Mouse (Mus musculus): Measurements from ENCODE around the gene Scamp4. TPM values are rescaled to one million over a fixed set of nuclear protein-coding genes. Genes with fewer than 3 reads are reported as not detected.

Gene Scamp4
- 93.5 and 107 TPM in 2 replicates for polyA plus RNA-seq (2015; fragmentation: Nextera tagmentation; extraction: Ambion mirVana)

- H3K9me3 ChIP-seq (replicated peaks) = no peaks in the 10 kb centered on the region
- peak; percentile 95 for ATAC-seq (replicated peaks; ENCODE audit: low FRiP score)
- peaks cover 18% of the 10 kb centered on the region for H3K36me3 ChIP-seq
- H3K4me3 ChIP-seq (replicated peaks) = peak within 1 kb of the TSS; percentile 70
- H3K27ac ChIP-seq = peak within 1 kb of the TSS; percentile 90
- WGBS = under 1% methylated on average over 54 of the region's 54 CpGs
- H3K27me3 ChIP-seq = peaks cover 2% of the 10 kb centered on the region; the same call in 1 of the 2 replicates
- peaks cover 24% of the 10 kb centered on the region for H3K4me1 ChIP-seq
- H3K9ac ChIP-seq = peak within 1 kb of the TSS; percentile 66
- H3K4me2 ChIP-seq = peak within 1 kb of the TSS; percentile 79
These were observed at the start of gene Scamp4, which contains the start of gene Adat3 for GRCm38 (mm10) chr10:80602698-80603325. Gene Scamp4, plus strand, starts transcription at chr10:80602872. Gene Adat3, plus strand, starts transcription at chr10:80602880.

GRCm38 (mm10) chr10:80553575-80553974 lies 49.1 kb upstream of the Scamp4 start:
- H3K4me3 ChIP-seq (replicated peaks) = no peak overlapping the region
- no peak overlapping the region for H3K9ac ChIP-seq
- H3K4me2 ChIP-seq = no peak overlapping the region
- H3K27me3 ChIP-seq = no peaks in the 10 kb centered on the region
- ATAC-seq (replicated peaks; ENCODE audit: low FRiP score) = no peak
- H3K27ac ChIP-seq = no peak overlapping the region
- peaks cover 23% of the 10 kb centered on the region for H3K36me3 ChIP-seq
- H3K9me3 ChIP-seq (replicated peaks) = no peaks in the 10 kb centered on the region
- peaks cover 28% of the 10 kb centered on the region for H3K4me1 ChIP-seq
- 90% methylated on average over 8 of the region's 8 CpGs for WGBS

GRCm38 (mm10) chr10:80553997-80554396 lies 48.7 kb upstream of the Scamp4 start:
- Histone ChIP-seq H3K9ac (no peak overlapping the region), H3K4me2 (no peak overlapping the region), H3K4me3 (replicated peaks) (no peak overlapping the region), H3K4me1 (peaks cover 27% of the 10 kb centered on the region), H3K36me3 (peaks cover 19% of the 10 kb centered on the region), H3K27me3 (no peaks in the 10 kb centered on the region), H3K27ac (no peak overlapping the region), H3K9me3 (replicated peaks) (no peaks in the 10 kb centered on the region)
- ATAC-seq (replicated peaks; ENCODE audit: low FRiP score) = no peak
- WGBS = 82% methylated on average over 6 of the region's 6 CpGs

GRCm38 (mm10) chr10:80557346-80557965 lies 45.2 kb upstream of the Scamp4 start:
- no peak for ATAC-seq (replicated peaks; ENCODE audit: low FRiP score)
- H3K9me3 ChIP-seq (replicated peaks) = no peaks in the 10 kb centered on the region
- no peak overlapping the region for H3K4me2 ChIP-seq
- no peaks in the 10 kb centered on the region for H3K36me3 ChIP-seq
- 38% methylated on average over 5 of the region's 5 CpGs for WGBS
- no peak overlapping the region for H3K9ac ChIP-seq
- H3K27ac ChIP-seq = no peak overlapping the region
- no peaks in the 10 kb centered on the region for H3K27me3 ChIP-seq
- no peak overlapping the region for H3K4me3 ChIP-seq (replicated peaks)
- peaks cover 51% of the 10 kb centered on the region for H3K4me1 ChIP-seq

- H3K4me3 ChIP-seq (replicated peaks) = no peak overlapping the region
- no peak overlapping the region for H3K9ac ChIP-seq
- WGBS = 90% methylated on average over 7 of the region's 7 CpGs
- H3K9me3 ChIP-seq (replicated peaks) = no peaks in the 10 kb centered on the region
- no peaks in the 10 kb centered on the region for H3K36me3 ChIP-seq
- no peaks in the 10 kb centered on the region for H3K27me3 ChIP-seq
- H3K27ac ChIP-seq = no peak overlapping the region
- no peak overlapping the region for H3K4me2 ChIP-seq
- peaks cover 48% of the 10 kb centered on the region for H3K4me1 ChIP-seq
- ATAC-seq (replicated peaks; ENCODE audit: low FRiP score) = no peak
These were observed 43.2 kb upstream of the Scamp4 start for GRCm38 (mm10) chr10:80559431-80559830.

- no peaks in the 10 kb centered on the region for H3K9me3 ChIP-seq (replicated peaks)
- H3K27me3 ChIP-seq = no peaks in the 10 kb centered on the region
- H3K4me1 ChIP-seq = peaks cover 46% of the 10 kb centered on the region
- H3K4me2 ChIP-seq = peak overlapping the region; percentile 86
- peak overlapping the region; percentile 93; the same call in 1 of the 2 replicates for H3K27ac ChIP-seq
- ATAC-seq (replicated peaks; ENCODE audit: low FRiP score) = no peak
- peak overlapping the region; percentile 95 for H3K9ac ChIP-seq
- H3K36me3 ChIP-seq = peaks cover 4% of the 10 kb centered on the region; the same call in 1 of the 2 replicates
- peak overlapping the region; percentile 88 for H3K4me3 ChIP-seq (replicated peaks)
- under 1% methylated on average over 13 of the region's 13 CpGs for WGBS
These were observed 42.1 kb upstream of the Scamp4 start for GRCm38 (mm10) chr10:80560621-80561020.

- Histone ChIP-seq H3K4me3 (replicated peaks) (peak within 1 kb of the TSS; percentile 88), H3K36me3 (peaks cover 8% of the 10 kb centered on the region; the same call in 1 of the 2 replicates), H3K4me1 (peaks cover 48% of the 10 kb centered on the region), H3K27me3 (no peaks in the 10 kb centered on the region), H3K27ac (peak within 1 kb of the TSS; percentile 93), H3K9ac (peak within 1 kb of the TSS; percentile 95), H3K4me2 (peak within 1 kb of the TSS; percentile 86), H3K9me3 (replicated peaks) (no peaks in the 10 kb centered on the region)
- peak; percentile 83 for ATAC-seq (replicated peaks; ENCODE audit: low FRiP score)
- under 1% methylated on average over 72 of the region's 72 CpGs for WGBS
These were observed 41.3 kb upstream of the Scamp4 start, which contains the start of gene Rexo1 for GRCm38 (mm10) chr10:80561116-80561944. Gene Rexo1, minus strand, starts transcription at chr10:80561560.

GRCm38 (mm10) chr10:80566375-80567092 lies 36.1 kb upstream of the Scamp4 start:
- H3K4me3 ChIP-seq (replicated peaks) = no peak overlapping the region
- peaks cover 49% of the 10 kb centered on the region for H3K4me1 ChIP-seq
- no peak overlapping the region for H3K4me2 ChIP-seq
- no peak overlapping the region for H3K9ac ChIP-seq
- H3K27me3 ChIP-seq = no peaks in the 10 kb centered on the region
- ATAC-seq (replicated peaks; ENCODE audit: low FRiP score) = no peak
- no peaks in the 10 kb centered on the region for H3K9me3 ChIP-seq (replicated peaks)
- H3K36me3 ChIP-seq = peaks cover 26% of the 10 kb centered on the region
- no peak overlapping the region for H3K27ac ChIP-seq
- WGBS = 27% methylated on average over 17 of the region's 17 CpGs

- no peak for ATAC-seq (replicated peaks; ENCODE audit: low FRiP score)
- Histone ChIP-seq H3K9me3 (replicated peaks) (no peaks in the 10 kb centered on the region), H3K4me2 (no peak overlapping the region), H3K4me1 (peaks cover 56% of the 10 kb centered on the region), H3K27ac (no peak overlapping the region), H3K9ac (no peak overlapping the region), H3K27me3 (no peaks in the 10 kb centered on the region), H3K36me3 (peaks cover 26% of the 10 kb centered on the region), H3K4me3 (replicated peaks) (no peak overlapping the region)
- 93% methylated on average over 29 of the region's 29 CpGs for WGBS
These were observed 33.8 kb upstream of the Scamp4 start for GRCm38 (mm10) chr10:80568876-80569275.

GRCm38 (mm10) chr10:80569664-80570066 lies 33.0 kb upstream of the Scamp4 start:
- Histone ChIP-seq H3K9ac (no peak overlapping the region), H3K36me3 (peaks cover 26% of the 10 kb centered on the region), H3K9me3 (replicated peaks) (no peaks in the 10 kb centered on the region), H3K4me2 (peak overlapping the region; percentile 42), H3K4me1 (peaks cover 64% of the 10 kb centered on the region), H3K27ac (0 out of 2 replicates have a peak overlapping the region, but pooled peaks have one; percentile 18), H3K4me3 (replicated peaks) (peak overlapping the region; percentile 17; the same call in 1 of the 2 replicates), H3K27me3 (no peaks in the 10 kb centered on the region)
- 36% methylated on average over 10 of the region's 10 CpGs for WGBS
- ATAC-seq (replicated peaks; ENCODE audit: low FRiP score) = peak; percentile 52; the same call in 1 of the 2 replicates

GRCm38 (mm10) chr10:80570419-80570818 lies 32.3 kb upstream of the Scamp4 start:
- H3K4me3 ChIP-seq (replicated peaks) = peak overlapping the region; percentile 25; the same call in 1 of the 2 replicates
- peak overlapping the region; percentile 59; the same call in 1 of the 2 replicates for H3K4me2 ChIP-seq
- no peaks in the 10 kb centered on the region for H3K27me3 ChIP-seq
- ATAC-seq (replicated peaks; ENCODE audit: low FRiP score) = no peak
- no peak overlapping the region for H3K9ac ChIP-seq
- 0 out of 2 replicates have a peak overlapping the region, but pooled peaks have one; percentile 74 for H3K27ac ChIP-seq
- H3K36me3 ChIP-seq = peaks cover 24% of the 10 kb centered on the region
- whole genome bisulfite sequencing = 86% methylated on average over 10 of the region's 10 CpGs
- H3K9me3 ChIP-seq (replicated peaks) = no peaks in the 10 kb centered on the region
- peaks cover 72% of the 10 kb centered on the region for H3K4me1 ChIP-seq

Measured in kidney, embryonic 15.5 days (tissue).